Mouse (Mus musculus) neural tube, embryonic 12.5 days (tissue): ENCODE measurements around the gene Gm5741. TPM values are rescaled to one million over a fixed set of nuclear protein-coding genes. Genes with fewer than 3 reads are reported as not detected.

Experiments used
- ATAC-seq: fragments of 200-750 bp; cut with Nextera tagmentation; 2 replicates; pipeline ENCODE4 v1.8.0; 2017; ENCODE audit warnings: low read depth, mild to moderate bottlenecking, moderate TSS enrichment, moderate library complexity; ENCODE audit not compliant: low FRiP score
- H3K27ac ChIP-seq: fragments of 300-500 bp; sonication (generic); 2 replicates; pipeline ENCODE4 v1.5.1; 2016
- H3K27me3 ChIP-seq: fragments of 300-500 bp; sonication (generic); replicated peaks from 2 replicates; pipeline ENCODE4 v1.6.1; 2016; ENCODE audit warnings: mild to moderate bottlenecking
- H3K36me3 ChIP-seq: fragments of 300-500 bp; sonication (generic); 2 replicates; pipeline ENCODE4 v1.6.1; 2016; ENCODE audit warnings: mild to moderate bottlenecking
- H3K4me1 ChIP-seq: fragments of 300-500 bp; sonication (generic); 2 replicates; pipeline ENCODE4 v1.6.1; 2016
- H3K4me2 ChIP-seq: fragments of 300-500 bp; sonication (generic); replicated peaks from 2 replicates; pipeline ENCODE4 v1.6.1; 2016; ENCODE audit warnings: mild to moderate bottlenecking
- H3K4me3 ChIP-seq: fragments of 300-500 bp; sonication (generic); 2 replicates; pipeline ENCODE4 v1.5.1; 2016
- H3K9ac ChIP-seq: fragments of 300-500 bp; sonication (generic); 2 replicates; pipeline ENCODE4 v1.6.1; 2016; ENCODE audit warnings: mild to moderate bottlenecking
- H3K9me3 ChIP-seq: fragments of 300-500 bp; sonication (generic); 2 replicates; pipeline ENCODE4 v1.6.1; 2016; ENCODE audit warnings: mild to moderate bottlenecking
- WGBS: fragments of 180-500 bp; shearing (Covaris S2); methylation state at CpG from one replicate; pipeline ENCODE4 v1.1.7; 2016; 5-methylcytosine and 5-hydroxymethylcytosine counted together
- polyA plus RNA-seq: library from polyadenylated mRNA; unstranded; fragments of >200 nt; fragmentation: Nextera tagmentation; extraction: Ambion mirVana; gene quantifications from 2 replicates; pipeline ENCODE4 v1.2.1, GENCODE M21; 2016

Gm5741 gene
- not detected in 2 replicates for polyA plus RNA-seq

GRCm38 (mm10) chr8:85067982-85068381, at the start of gene Gm5741:
Gene Gm5741, minus strand, starts transcription at chr8:85067982.
- Histone ChIP-seq H3K9me3 (no peaks in the 10 kb centered on the region), H3K27me3 (no peaks in the 10 kb centered on the region), H3K9ac (no peak within 1 kb of the TSS), H3K4me2 (no peak within 1 kb of the TSS), H3K27ac (no peak within 1 kb of the TSS), H3K4me3 (no peak within 1 kb of the TSS), H3K36me3 (peaks cover 25% of the 10 kb centered on the region), H3K4me1 (peaks cover 12% of the 10 kb centered on the region; the same call in 1 of the 2 replicates)
- ATAC-seq: no peak

GRCm38 (mm10) chr8:85116984-85117383, 49.2 kb upstream of the Gm5741 start:
- Histone ChIP-seq H3K4me1 (no peaks in the 10 kb centered on the region), H3K27me3 (no peaks in the 10 kb centered on the region), H3K9ac (no peak overlapping the region), H3K9me3 (0 out of 2 replicates have a peak, but pooled peaks cover 6% of the 10 kb centered on the region), H3K4me3 (no peak overlapping the region), H3K36me3 (no peaks in the 10 kb centered on the region), H3K27ac (no peak overlapping the region), H3K4me2 (no peak overlapping the region)
- WGBS: 90% methylated on average over 7 of the region's 7 CpGs
- ATAC-seq: no peak

GRCm38 (mm10) chr8:85115501-85115900, 47.7 kb upstream of the Gm5741 start:
- H3K9me3 ChIP-seq: 0 out of 2 replicates have a peak, but pooled peaks cover 6% of the 10 kb centered on the region
- WGBS: 67% methylated on average over 4 of the region's 4 CpGs
- H3K27ac ChIP-seq: no peak overlapping the region
- H3K9ac ChIP-seq: no peak overlapping the region
- H3K4me1 ChIP-seq: no peaks in the 10 kb centered on the region
- no peak for ATAC-seq
- no peak overlapping the region for H3K4me3 ChIP-seq
- H3K27me3 ChIP-seq: no peaks in the 10 kb centered on the region
- H3K36me3 ChIP-seq: peaks cover 8% of the 10 kb centered on the region
- no peak overlapping the region for H3K4me2 ChIP-seq

DNA sequence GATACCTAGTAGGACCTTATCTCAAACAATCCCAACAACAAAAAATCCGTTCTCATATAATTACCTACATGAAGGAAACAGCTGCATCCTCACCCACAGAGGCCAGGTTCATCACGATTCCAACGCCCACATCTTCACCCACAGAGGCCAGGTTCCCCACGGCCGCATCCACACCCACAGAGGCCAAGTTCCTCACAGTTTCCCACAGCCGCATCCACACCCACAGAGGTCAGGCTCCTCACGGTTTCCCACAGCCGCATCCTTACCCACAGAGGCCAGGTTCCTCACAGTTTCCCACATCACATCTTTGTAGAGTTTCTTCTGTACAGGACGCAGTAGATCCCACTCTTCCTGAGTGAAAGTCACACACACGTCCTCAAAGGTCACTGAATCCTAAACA, 45.5 kb upstream of the Gm5741 start:
- Histone ChIP-seq H3K4me1 (no peaks in the 10 kb centered on the region), H3K27me3 (no peaks in the 10 kb centered on the region), H3K9ac (no peak overlapping the region), H3K4me2 (no peak overlapping the region), H3K4me3 (no peak overlapping the region), H3K9me3 (peaks cover 12% of the 10 kb centered on the region; the same call in 1 of the 2 replicates), H3K36me3 (peaks cover 21% of the 10 kb centered on the region), H3K27ac (no peak overlapping the region)
- WGBS: 95% methylated on average over 10 of the region's 10 CpGs
- no peak for ATAC-seq

GRCm38 (mm10) chr8:85100076-85100665, 32.4 kb upstream of the Gm5741 start:
- no peak overlapping the region for H3K9ac ChIP-seq
- H3K27ac ChIP-seq: no peak overlapping the region
- ATAC-seq: no peak
- H3K4me3 ChIP-seq: no peak overlapping the region
- H3K9me3 ChIP-seq: 0 out of 2 replicates have a peak, but pooled peaks cover 6% of the 10 kb centered on the region
- WGBS: 87% methylated on average over 4 of the region's 4 CpGs
- no peaks in the 10 kb centered on the region for H3K4me1 ChIP-seq
- H3K4me2 ChIP-seq: no peak overlapping the region
- H3K36me3 ChIP-seq: peaks cover 26% of the 10 kb centered on the region
- no peaks in the 10 kb centered on the region for H3K27me3 ChIP-seq

GRCm38 (mm10) chr8:85096850-85097249, 29.1 kb upstream of the Gm5741 start:
- Histone ChIP-seq H3K27me3 (no peaks in the 10 kb centered on the region), H3K9ac (no peak overlapping the region), H3K9me3 (0 out of 2 replicates have a peak, but pooled peaks cover 3% of the 10 kb centered on the region), H3K27ac (no peak overlapping the region), H3K36me3 (peaks cover 35% of the 10 kb centered on the region), H3K4me3 (no peak overlapping the region), H3K4me2 (no peak overlapping the region), H3K4me1 (no peaks in the 10 kb centered on the region)
- ATAC-seq: no peak
- 90% methylated on average over 4 of the region's 4 CpGs for WGBS

GRCm38 (mm10) chr8:85096196-85096595, 28.4 kb upstream of the Gm5741 start:
- Histone ChIP-seq H3K4me3 (no peak overlapping the region), H3K9ac (no peak overlapping the region)
- 95% methylated on average over 16 of the region's 16 CpGs for WGBS

GRCm38 (mm10) chr8:85095566-85095965, 27.8 kb upstream of the Gm5741 start:
- Histone ChIP-seq H3K4me2 (no peak overlapping the region), H3K36me3 (peaks cover 43% of the 10 kb centered on the region), H3K27me3 (no peaks in the 10 kb centered on the region), H3K9ac (no peak overlapping the region), H3K9me3 (no peaks in the 10 kb centered on the region), H3K4me1 (no peaks in the 10 kb centered on the region), H3K27ac (no peak overlapping the region), H3K4me3 (no peak overlapping the region)
- ATAC-seq: no peak
- WGBS: 95% methylated on average over 7 of the region's 7 CpGs

More at GRCm38 (mm10) chr8:85096196-85096595, 28.4 kb upstream of the Gm5741 start:
- H3K27ac ChIP-seq: no peak overlapping the region
- ATAC-seq: no peak
- no peaks in the 10 kb centered on the region for H3K9me3 ChIP-seq
- H3K4me1 ChIP-seq: no peaks in the 10 kb centered on the region
- no peaks in the 10 kb centered on the region for H3K27me3 ChIP-seq
- peaks cover 37% of the 10 kb centered on the region for H3K36me3 ChIP-seq
- H3K4me2 ChIP-seq: no peak overlapping the region

- no peak for ATAC-seq
- 93% methylated on average over 13 of the region's 13 CpGs for WGBS
Measured at GRCm38 (mm10) chr8:85095051-85095450, 27.3 kb upstream of the Gm5741 start.

GRCm38 (mm10) chr8:85091526-85092090, 23.8 kb upstream of the Gm5741 start:
- H3K27me3 ChIP-seq: no peaks in the 10 kb centered on the region
- no peaks in the 10 kb centered on the region for H3K9me3 ChIP-seq
- no peak for ATAC-seq
- no peaks in the 10 kb centered on the region for H3K4me1 ChIP-seq
- no peak overlapping the region for H3K27ac ChIP-seq
- H3K9ac ChIP-seq: no peak overlapping the region
- H3K36me3 ChIP-seq: peaks cover 42% of the 10 kb centered on the region
- H3K4me3 ChIP-seq: no peak overlapping the region
- no peak overlapping the region for H3K4me2 ChIP-seq
- WGBS: 33% methylated on average over 21 of the region's 21 CpGs

More at GRCm38 (mm10) chr8:85095051-85095450, 27.3 kb upstream of the Gm5741 start:
- no peaks in the 10 kb centered on the region for H3K4me1 ChIP-seq
- no peaks in the 10 kb centered on the region for H3K9me3 ChIP-seq
- no peaks in the 10 kb centered on the region for H3K27me3 ChIP-seq
- no peak overlapping the region for H3K27ac ChIP-seq
- H3K9ac ChIP-seq: no peak overlapping the region
- peaks cover 43% of the 10 kb centered on the region for H3K36me3 ChIP-seq
- no peak overlapping the region for H3K4me2 ChIP-seq
- no peak overlapping the region for H3K4me3 ChIP-seq

GRCm38 (mm10) chr8:85090856-85091255, 23.1 kb upstream of the Gm5741 start:
- no peak overlapping the region for H3K9ac ChIP-seq
- H3K27me3 ChIP-seq: no peaks in the 10 kb centered on the region
- no peak overlapping the region for H3K4me3 ChIP-seq
- ATAC-seq: no peak
- no peak overlapping the region for H3K27ac ChIP-seq
- H3K9me3 ChIP-seq: no peaks in the 10 kb centered on the region
- H3K4me2 ChIP-seq: no peak overlapping the region
- no peaks in the 10 kb centered on the region for H3K4me1 ChIP-seq
- WGBS: 92% methylated on average over 11 of the region's 11 CpGs
- H3K36me3 ChIP-seq: peaks cover 36% of the 10 kb centered on the region

DNA sequence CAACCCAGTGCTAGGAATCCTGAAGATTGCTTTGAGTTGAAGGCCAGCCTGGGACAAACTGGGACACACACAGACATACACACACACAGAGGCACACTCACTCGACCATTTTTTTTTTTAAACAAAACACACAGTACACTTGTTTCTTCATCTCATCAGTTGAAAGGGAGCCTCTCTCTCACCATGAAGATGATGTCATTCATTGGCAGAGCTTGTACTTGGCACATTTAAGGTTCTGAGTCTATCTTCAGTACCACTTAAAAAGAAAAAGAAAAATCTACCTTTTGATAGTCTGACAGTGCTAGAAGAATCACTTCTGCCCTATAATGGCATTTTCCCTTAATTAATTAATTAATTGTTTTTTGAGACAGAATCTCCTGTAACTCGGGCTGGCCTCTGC, 21.0 kb upstream of the Gm5741 start:
- WGBS: 84% methylated on average over 2 of the region's 2 CpGs
- peaks cover 33% of the 10 kb centered on the region for H3K36me3 ChIP-seq
- no peak overlapping the region for H3K4me3 ChIP-seq
- 0 out of 2 replicates have a peak, but pooled peaks cover 2% of the 10 kb centered on the region for H3K4me1 ChIP-seq
- ATAC-seq: no peak
- no peak overlapping the region for H3K4me2 ChIP-seq
- no peak overlapping the region for H3K9ac ChIP-seq
- no peaks in the 10 kb centered on the region for H3K27me3 ChIP-seq
- no peak overlapping the region for H3K27ac ChIP-seq
- no peaks in the 10 kb centered on the region for H3K9me3 ChIP-seq

GRCm38 (mm10) chr8:85086238-85086637, 18.5 kb upstream of the Gm5741 start:
- Histone ChIP-seq H3K27me3 (no peaks in the 10 kb centered on the region), H3K9me3 (no peaks in the 10 kb centered on the region), H3K9ac (no peak overlapping the region), H3K4me2 (no peak overlapping the region), H3K4me1 (peaks cover 21% of the 10 kb centered on the region), H3K4me3 (no peak overlapping the region), H3K27ac (no peak overlapping the region), H3K36me3 (peaks cover 30% of the 10 kb centered on the region)
- ATAC-seq: no peak
- WGBS: 79% methylated on average over 3 of the region's 3 CpGs
